Mouse (Mus musculus) left cerebral cortex, postnatal 36 days (tissue): Measurements from ENCODE around the gene Spocd1. TPM values are rescaled to one million over a fixed set of nuclear protein-coding genes. Genes with fewer than 3 reads are reported as not detected.
"Not testable (repeated sequence)": the region's sequence is repeated elsewhere in the genome, so short reads cannot be mapped to it uniquely, and the experiment has no call there.

Experiments used
- DNase-seq, 2 experiments: peaks; one replicate each; pipeline ENCODE4 v3.0.0; 2021 to 2022; ENCODE audit warnings: low spot score in 2 of 2, mixed read lengths in 1 of 2
- intact Hi-C: fragments of 180-260 bp; cut with DNase I; formaldehyde crosslinking; loops from one replicate; pipeline ENCODE4 v1.15.1; 2025
- total RNA-seq, 2 experiments: library from RNA; stranded (reverse); gene quantifications; 2 replicates each; pipeline ENCODE4 v1.2.3; 2021

Gene Spocd1
- under 1 TPM; 0.22 to 0.48 TPM for total RNA-seq

DNA sequence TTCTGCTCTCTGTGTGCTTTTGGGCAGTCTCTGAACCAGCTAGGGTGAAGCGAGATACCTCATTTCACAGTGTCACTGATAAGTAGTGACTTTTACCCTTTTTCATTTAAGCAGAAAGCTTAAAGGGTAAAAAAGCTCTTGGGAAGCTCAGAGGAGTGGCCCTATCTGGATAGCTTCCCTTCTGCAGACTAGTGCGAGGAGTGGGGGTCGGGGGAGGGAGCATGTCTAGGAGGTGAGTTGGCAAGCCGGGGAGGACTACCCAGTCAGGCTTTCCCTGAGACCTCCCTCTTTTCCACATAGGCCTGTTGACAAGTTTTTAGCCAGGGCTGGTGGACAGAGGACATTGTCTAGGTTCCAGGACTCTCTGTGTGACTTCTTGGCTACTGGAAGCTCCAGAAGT, at the start of gene Spocd1:
Gene Spocd1 (plus strand): TSS at position 301 of the 400 bp plus-strand sequence.
- intact Hi-C loops: loop anchor here (1.0 to 5.0 kb wide), 3 partner anchors 52 to 228 kb away; no protein-coding TSS in a partner anchor
- DNase-seq: no peak

DNA sequence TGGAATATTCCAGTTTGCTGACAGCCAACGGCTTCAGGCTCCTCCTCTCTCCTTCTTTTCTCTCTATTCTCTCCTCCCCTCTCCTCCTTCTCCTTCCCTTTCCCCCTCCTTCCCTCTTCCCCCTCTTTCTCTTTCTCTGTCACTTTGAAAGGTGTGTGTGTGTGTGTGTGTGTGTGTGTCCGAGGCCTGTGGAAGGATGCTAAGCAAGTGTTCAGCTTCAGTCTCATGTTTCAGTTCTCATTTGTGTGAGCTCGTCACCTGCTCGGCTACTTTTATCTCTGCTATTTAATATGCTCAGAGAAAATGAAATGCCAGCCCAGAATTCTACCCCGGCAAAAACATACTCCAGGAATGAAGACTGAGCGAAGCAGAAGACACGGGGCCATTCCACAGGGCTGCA, 48.4 kb upstream of the Spocd1 start:
- intact Hi-C loops: no loop called here

DNA sequence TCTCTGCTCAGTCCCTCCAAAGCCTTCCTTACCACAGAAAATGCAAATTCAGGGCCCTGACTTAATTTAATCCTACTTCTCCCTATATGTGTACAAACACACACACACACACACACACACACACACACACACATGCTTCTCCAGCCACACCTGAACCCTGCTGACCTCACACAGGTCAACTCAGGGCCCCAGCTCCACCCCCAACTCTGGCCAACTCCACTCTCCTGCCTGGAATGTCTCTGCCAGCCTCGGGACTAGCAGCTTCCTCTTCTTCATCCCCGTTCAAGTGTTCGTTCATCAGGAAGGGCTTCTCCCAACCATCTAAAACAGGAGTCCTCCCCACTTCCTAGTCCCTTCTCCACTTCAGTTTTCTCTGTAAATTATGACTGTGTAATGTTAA, 47.4 kb upstream of the Spocd1 start:
- intact Hi-C loops: no loop called here
- no peak for DNase-seq

More for the DNA sequence above, 48.4 kb upstream of the Spocd1 start:
- no peak for DNase-seq

DNA sequence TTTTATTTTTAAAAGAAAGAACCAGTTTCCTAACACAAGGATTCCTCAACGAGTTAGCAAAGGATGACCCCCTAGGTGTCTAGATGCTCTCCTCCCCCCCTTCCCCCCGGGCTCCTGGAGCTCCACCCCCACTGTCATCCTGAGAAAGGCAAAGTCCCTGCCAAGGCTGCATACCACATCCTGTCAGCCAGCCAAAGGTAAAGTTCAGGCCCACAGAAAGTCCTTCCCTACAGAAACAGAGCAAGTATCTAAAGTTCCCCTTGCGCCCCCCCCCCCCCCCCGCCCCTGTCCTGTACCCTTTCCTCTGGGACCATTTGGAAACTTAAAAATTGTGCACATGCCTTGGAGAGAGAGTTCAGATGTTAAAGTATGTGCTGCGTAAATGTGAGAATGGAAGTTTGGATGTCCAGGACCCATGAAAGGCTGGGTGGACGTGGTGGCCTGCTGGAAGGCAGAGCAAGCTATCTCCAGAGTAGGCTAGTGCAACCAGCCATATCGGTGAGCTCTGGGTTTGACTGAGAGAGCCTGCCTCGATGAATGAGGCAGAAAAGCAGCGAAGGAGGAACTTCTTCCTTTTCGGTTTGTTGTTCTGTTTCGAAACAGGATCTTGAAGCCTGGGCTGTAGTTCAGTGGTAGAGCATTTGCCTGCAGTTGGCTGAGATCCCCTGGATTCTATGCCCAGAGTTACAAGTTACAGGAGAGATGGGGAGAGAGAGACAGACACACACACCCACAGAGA, 46.3 kb upstream of the Spocd1 start:
- DNase-seq: peak; percentile 19 to 43
- intact Hi-C loops: no loop called here

DNA sequence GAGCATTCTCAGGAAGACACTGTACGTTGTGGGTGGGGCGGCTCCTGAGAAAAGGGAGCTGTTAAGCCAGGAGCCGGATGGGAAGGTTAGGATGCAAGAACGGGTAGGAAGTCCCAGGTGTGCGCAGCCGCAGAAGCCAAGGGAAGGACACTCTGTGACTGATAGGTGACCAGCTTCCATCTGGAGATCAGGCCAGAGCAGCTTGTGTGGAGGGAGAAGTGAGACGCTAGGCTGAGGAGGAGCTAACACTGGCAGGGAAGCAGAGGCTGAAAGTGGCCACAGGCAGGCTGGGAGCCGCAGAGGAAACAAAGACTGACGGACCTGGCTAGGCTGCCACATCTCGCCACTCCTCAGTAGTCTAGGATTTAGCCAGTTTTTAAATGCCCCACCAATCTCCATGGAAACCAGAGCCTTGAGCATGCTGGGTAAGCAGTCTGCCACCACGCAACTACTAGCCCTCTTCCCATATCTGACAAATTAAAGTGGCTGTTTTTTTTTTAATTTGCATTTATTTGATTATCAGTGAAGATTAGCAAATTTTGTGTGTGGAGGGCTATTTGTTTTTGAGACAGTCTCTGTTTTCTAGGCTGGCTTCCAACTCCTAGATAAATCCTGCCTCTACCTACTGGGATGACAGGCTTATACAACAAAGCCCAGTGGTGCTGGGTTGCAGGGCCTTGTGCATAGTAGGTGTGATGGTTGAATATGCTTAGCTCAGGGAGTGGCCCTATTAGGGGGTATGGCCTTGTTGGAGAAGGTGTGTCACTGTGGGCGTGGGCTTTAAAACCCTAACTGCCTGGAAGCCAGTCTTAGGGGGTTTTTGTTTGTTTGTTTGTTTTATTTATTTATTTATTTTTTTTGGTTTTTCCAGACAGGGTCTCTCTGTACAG, 44.8 kb upstream of the Spocd1 start:
- intact Hi-C loops: no loop called here
- DNase-seq: peak; percentile 31 to 40

DNA sequence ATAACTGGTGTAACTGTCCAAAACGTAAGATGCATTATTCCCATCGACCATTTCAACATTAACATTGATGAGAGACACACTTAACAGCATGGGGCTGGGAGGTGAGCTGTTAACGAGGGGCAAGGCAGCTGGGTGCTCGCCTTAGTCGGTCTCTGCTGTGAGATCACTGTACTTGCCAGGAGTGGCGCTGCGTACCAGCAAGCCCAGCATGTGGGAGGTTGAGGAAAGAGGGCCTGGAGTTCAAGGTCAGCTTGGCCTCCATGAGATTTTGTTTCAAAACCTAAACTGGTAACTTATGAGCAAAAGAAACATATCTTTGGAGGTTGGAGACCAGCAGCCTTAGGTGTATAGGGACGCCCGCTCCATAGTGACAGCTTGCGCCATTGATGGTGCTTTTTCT, 39.4 kb upstream of the Spocd1 start:
- intact Hi-C loops: no loop called here
- no peak for DNase-seq

DNA sequence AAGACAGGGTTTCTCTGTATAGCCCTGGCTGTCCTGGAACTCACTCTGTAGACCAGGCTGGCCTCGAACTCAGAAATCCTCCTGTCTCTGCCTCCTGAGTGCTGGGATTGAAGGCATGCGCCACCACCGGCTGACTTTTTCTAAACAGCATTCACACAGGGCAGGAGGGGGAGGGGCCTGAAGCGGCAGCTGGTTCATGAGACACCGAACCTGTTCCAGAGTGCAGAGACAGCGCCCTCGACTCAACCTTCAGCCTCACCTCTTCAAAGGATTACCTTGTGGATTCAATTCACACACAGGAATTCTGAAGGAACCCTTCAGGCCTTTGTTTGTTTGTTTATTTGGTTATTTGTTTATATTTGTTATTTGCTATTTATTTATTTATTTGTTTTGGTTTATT, 39.0 kb upstream of the Spocd1 start:
- DNase-seq: no peak
- intact Hi-C loops: no loop called here

DNA sequence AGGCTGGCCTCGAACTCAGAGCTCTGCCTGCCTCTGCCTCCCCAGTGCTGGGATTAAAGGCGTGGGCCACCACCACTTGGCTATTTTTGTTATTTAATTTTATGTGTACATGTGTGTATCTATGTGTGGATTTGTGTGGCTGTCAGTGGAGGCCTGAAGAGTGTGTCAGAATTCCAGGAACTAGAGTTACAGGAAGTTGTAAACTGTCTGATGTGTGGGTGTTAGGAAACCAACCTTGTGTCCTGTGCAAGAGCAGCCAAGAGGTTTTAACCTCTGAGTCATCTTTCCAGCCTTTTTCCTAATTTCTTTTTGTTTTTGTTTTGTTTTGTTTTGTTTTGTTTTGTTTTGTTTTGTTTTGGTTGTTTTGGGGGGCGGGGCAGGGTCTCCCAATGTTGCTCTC, 34.2 kb upstream of the Spocd1 start:
- DNase-seq: no peak

DNA sequence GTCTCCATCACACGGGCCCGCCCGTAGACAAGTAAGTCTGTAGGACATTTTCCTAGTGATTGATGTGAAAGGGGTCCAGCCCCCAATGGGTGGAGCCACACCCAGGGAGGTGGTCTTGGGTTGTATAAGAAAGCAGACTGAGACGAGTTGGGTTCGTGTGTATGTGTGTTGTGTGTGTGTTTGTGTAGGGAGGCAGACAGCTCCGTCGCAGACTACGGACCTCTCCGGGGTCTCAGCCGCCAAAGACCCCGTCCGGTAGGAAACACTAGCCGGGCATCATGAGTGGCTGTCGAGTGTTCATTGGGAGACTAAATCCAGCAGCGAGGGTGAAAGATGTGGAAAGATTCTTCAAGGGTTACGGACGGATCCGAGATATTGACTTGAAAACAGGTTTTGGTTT, 30.2 kb upstream of the Spocd1 start:
- intact Hi-C loops: not testable (repeated sequence)

More for the DNA sequence above, 34.2 kb upstream of the Spocd1 start:
- intact Hi-C loops: no loop called here

DNA sequence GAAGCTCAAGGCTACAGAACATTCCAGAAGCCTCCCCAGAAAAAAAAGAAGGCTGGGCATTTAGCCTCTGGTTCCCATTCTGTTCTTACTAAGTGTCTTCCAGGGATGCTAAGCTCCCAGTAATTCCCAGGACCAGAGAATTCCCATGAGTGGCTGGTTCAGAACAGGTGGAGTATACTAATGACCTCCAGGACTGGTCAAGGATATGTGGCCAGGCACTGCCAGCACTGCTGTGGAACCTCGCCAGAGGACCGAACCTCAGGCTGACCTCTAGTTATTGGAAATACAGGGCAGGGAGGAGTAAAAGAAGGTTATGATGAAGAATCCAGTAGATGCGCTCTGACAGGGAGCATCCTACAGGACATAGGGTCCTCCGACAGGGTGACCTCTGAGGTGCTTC, 26.7 kb upstream of the Spocd1 start:
- DNase-seq: no peak
- intact Hi-C loops: no loop called here

More for the DNA sequence above, 30.2 kb upstream of the Spocd1 start:
- DNase-seq: not testable (repeated sequence)

DNA sequence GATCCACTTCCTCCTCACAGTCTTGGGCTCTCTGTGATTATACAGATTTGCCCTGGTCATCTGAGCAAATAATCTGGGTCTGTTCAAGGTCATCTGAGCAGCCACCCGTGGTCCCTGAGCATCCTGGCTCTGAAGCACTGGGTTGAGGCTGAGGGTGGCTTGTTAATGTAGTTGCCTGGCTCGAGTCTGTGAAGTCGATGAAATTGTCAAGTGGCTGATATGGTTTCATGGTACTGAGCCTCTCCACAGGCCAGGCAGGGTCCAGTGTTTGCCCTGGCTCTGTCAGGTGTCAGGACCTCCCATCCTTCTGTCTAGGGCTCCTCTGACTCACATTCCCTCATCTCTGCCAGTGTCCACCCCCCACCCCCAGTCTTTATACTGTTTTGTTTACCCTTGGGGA, 25.5 kb upstream of the Spocd1 start:
- intact Hi-C loops: no loop called here
- DNase-seq: no peak

DNA sequence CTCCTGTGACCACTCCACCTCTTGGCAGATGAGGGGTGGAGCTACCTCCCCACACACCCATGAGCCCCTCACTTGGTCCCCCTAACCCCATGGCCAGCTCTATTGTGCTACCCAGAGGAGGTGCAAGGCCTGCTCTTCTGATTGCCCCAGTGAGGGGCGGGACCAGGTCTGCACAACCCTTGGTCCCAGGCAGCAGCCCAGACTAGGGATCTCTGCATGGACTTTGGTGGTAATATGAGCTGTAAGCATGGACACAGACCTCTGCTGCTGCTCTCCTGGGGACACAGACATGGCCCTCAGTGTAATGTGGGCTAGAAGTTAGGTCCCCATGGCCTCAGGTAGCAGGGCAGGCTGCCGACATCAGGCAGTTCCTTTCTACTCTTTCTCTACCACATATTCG, 24.0 kb upstream of the Spocd1 start:
- no peak for DNase-seq
- intact Hi-C loops: no loop called here

DNA sequence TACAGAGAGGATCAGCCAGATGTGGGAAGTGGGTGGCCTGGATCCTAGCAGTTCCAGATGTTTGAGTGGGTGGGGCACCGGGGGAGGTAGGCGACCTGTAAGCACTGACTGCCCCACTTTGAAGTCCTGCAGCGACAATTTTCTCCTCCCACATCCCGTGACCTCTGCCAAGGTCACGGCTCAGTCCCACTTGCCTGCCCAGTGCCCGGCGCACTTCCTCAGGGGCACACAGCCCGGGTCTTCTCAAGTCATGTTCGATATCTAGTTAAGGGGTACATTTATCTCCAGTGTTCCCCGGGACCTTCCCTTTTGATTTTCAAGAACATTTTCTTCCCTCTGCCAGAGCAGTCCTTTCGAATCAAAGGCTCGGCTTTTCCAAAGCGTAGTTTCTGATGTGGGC, 23.0 kb upstream of the Spocd1 start:
- intact Hi-C loops: no loop called here
- no peak for DNase-seq

DNA sequence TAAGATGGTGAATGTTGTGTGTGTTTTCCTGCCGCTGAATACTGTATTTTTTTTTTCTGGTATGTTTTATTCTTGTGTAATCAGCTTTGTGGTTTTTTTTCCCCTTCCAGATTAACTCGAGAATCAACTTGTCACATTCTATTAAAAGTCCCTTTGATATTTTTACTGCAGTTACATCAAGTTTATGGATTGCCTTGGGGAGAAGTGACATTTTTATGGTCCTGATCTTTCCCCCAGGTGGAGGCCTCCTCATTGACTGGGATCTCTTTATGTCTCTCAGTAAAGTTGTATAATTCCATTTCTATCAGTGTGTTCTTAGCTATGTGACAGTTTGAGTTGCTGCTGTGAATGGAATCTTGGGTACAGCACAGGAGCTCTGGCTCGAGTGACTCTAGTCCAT, 20.2 kb upstream of the Spocd1 start:
- intact Hi-C loops: no loop called here
- no peak for DNase-seq

DNA sequence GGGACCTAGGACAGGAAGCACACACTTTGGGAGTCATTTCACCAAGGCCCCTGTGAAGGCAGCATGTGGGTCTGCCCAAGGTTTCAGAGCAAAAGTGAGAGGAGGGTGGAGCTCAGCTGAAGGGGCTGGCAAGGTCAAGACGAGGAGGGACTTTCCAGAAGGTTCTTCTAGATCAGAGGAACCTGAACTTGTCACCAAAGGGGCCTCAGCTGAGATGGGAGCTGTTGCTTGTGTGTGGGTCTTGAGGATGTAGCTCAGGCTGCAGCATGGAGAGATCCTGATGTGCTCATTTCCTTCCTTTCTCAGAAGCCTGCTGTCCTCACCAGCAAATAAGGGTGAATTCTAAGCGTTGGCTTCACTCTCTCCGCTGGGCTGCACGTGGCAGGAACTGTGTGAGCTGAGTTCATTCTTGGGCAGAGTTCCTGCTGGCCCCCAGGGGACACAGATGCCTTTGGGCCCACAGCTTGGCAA, 19.8 kb upstream of the Spocd1 start:
- DNase-seq: no peak
- intact Hi-C loops: no loop called here

DNA sequence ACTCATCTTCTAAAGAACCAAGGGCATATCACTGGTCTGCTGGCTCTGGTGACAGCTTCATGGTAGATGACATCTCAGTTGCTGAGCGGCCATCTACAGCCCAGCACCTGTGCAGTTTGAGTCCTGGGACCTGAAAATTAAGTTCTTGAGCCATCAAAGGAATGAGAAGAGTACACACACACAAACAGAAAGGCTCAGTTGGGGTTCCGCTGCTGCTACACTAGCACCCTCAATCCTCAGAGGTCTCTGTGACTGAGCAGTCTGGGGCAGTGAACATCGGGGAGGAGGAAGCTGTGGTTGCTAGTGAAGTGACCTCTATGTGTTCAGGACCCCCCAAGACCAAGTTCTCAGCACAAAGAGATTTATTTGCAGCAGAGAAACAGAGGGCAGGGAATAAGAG, 16.1 kb upstream of the Spocd1 start:
- intact Hi-C loops: no loop called here
- DNase-seq: no peak

DNA sequence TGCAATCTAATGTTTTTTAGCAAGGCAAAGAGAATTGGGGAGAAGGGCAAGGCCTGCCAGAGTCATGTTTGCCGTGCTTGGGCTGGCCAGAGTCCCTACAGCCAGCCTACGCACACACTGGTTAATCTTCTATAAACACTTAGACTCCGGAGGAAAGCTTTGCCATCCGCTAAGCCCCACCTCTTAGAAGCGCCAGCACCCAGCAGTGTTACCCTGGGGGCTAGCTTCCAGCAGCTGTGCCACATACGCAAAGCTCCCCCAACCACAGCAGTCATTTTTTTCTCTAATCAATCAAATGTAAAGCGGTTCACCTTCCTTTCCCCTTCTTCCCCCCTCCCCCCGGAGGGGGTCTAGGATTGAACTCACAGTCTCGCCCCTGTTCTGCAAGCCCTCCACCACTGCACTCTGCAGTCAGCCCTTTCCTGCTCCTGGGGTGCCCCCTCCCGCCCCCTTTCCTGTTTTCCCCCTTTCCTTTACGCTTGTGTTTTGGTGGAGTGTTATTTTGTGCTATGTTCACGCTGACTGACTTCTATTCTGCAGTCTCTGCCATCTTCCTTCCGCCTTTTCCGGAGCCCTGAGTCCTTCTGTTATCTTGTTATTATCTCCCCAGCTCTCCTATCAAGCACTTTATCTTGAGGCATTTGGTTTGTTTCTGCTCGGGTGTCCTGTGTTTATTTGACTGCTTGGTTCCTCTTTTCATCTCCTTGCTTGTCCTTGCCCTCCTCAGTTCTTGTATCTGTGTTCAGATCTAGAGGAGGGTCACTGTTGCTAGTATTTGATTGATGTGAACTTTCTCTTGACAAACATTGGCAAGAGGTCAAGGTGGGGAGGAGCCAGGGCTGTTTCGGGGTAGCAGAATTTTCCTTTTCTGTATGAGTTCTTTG, 15.0 kb upstream of the Spocd1 start:
- intact Hi-C loops: no loop called here

DNA sequence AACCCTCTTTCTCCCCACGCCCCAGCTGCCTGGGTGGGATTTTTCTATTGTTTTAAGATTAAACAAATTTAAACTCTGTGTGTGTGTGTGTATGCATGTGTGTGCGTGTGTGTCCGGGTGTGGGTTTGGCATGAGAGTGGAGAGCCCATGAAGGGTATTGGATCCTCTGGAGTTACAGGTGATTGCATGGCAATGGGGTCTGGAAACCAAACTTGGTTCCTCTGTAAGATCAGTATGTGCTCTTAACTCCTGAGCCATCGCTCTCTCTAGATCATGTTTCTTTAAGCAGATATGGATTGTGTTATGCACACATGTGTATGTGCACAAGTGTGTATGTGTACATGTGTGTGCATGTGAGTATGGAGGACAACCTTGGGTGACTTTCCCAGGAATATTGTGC, 14.4 kb upstream of the Spocd1 start:
- DNase-seq: no peak
- intact Hi-C loops: no loop called here

More for the DNA sequence above, 15.0 kb upstream of the Spocd1 start:
- no peak for DNase-seq

DNA sequence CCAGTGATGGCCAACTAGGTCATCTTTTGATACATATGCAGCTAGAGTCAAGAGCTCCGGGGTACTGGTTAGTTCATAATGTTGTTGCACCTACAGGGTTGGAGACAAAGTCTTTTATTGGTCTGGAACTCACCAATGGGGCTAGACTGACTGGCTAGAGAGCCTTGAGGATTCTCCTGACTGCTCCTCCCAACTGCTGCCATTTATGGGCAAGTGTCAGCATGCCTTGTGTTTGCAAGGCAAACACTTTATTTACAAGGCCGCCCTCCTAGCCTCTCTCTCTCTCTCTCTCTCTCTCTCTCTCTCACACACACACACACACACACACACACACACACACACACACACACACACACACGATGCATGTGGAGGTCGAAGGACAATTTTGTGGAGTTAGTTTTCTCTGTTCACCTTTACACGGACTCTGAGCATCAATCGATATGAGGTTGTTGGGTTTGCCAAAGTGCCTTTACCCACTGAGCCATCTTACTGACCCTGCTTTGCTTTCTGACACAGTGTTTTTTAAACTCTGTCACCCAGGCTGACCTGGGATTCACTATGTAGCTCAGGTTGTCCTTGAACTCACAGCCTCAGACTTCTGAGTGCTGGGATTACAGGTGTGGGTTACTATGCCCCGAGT, 13.6 kb upstream of the Spocd1 start:
- no peak for DNase-seq
- intact Hi-C loops: no loop called here
